Mouse (Mus musculus) lung, postnatal 0 days (tissue): Measurements from ENCODE around the gene Fstl3.

Experiments used
- CTCF ChIP-seq: IDR thresholded peaks from 2 replicates; pipeline ENCODE4 v1.5.1; 2016; ENCODE audit warnings: antibody characterized with exemption, mild to moderate bottlenecking
- EP300 ChIP-seq: IDR thresholded peaks from 2 replicates; pipeline ENCODE4 v1.6.1; 2016; ENCODE audit warnings: antibody characterized with exemption, mild to moderate bottlenecking, control low read depth

DNA sequence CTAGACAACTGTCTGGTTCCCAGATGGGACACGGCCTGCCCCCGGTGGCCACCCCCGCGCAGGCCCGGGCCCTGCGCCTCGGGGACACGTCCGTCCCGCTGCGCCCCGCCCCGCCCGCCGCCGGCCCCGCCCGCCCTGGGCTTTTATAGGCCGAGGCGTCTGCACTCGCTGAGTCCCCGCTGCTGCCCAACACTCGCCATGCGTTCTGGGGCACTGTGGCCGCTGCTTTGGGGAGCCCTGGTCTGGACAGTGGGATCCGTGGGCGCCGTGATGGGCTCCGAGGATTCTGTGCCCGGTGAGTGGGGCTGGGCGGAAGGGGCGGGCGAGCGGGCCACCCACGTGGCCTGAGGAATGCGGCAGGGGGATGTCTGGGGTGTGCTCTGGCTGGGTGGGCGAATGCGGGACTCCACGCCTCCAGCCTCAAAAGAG, at the start of gene Fstl3:
- TF ChIP-seq CTCF (no peak), EP300 (no peak)
